Mouse (Mus musculus) midbrain, postnatal 0 days (tissue): Measurements from ENCODE around the gene Ccdc8. TPM values are rescaled to one million over a fixed set of nuclear protein-coding genes. Genes with fewer than 3 reads are reported as not detected.

Source experiments
- ATAC-seq: fragments of 200-750 bp; cut with Nextera tagmentation; 2 replicates; pipeline ENCODE4 v1.8.0; 2017; ENCODE audit warnings: moderate number of reproducible peaks, mild to moderate bottlenecking, moderate TSS enrichment, moderate library complexity; ENCODE audit not compliant: low FRiP score
- DNase-seq: peaks from one replicate; pipeline ENCODE4 v3.0.0-alpha.2; 2015; ENCODE audit warnings: low spot score
- H3K27ac ChIP-seq: fragments of 300-500 bp; sonication (generic); 2 replicates; pipeline ENCODE4 v1.5.1; 2014; ENCODE audit warnings: low read depth, mild to moderate bottlenecking, low read length, mixed read lengths
- H3K27me3 ChIP-seq: fragments of 300-500 bp; sonication (generic); 2 replicates; pipeline ENCODE4 v1.6.1; 2014; ENCODE audit warnings: low read length, control low read depth, mixed read lengths; ENCODE audit not compliant: insufficient read depth
- H3K36me3 ChIP-seq: fragments of 300-500 bp; sonication (generic); 2 replicates; pipeline ENCODE4 v1.6.1; 2014; ENCODE audit warnings: low read length, control low read depth, mixed read lengths; ENCODE audit not compliant: insufficient read depth
- H3K4me1 ChIP-seq: fragments of 300-500 bp; sonication (generic); 2 replicates; pipeline ENCODE4 v1.6.1; 2014; ENCODE audit warnings: mild to moderate bottlenecking, control low read depth, antibody characterized with exemption, low read length, mixed read lengths; ENCODE audit not compliant: insufficient read depth
- H3K4me2 ChIP-seq: fragments of 300-500 bp; sonication (generic); 2 replicates; pipeline ENCODE4 v1.6.1; 2014; ENCODE audit warnings: low read depth, mild to moderate bottlenecking, low read length, mixed read lengths; ENCODE audit not compliant: poor library complexity, severe bottlenecking
- H3K4me3 ChIP-seq: fragments of 300-500 bp; sonication (generic); 2 replicates; pipeline ENCODE4 v1.5.1; 2014; ENCODE audit warnings: low read depth, mild to moderate bottlenecking, low read length, moderate library complexity
- H3K9ac ChIP-seq: fragments of 300-500 bp; sonication (generic); replicated peaks from 2 replicates; pipeline ENCODE4 v1.6.1; 2014; ENCODE audit warnings: mild to moderate bottlenecking, low read length, moderate library complexity, mixed read lengths; ENCODE audit not compliant: poor library complexity, severe bottlenecking
- H3K9me3 ChIP-seq: fragments of 300-500 bp; sonication (generic); 2 replicates; pipeline ENCODE4 v1.6.1; 2016; ENCODE audit warnings: low read length, control low read depth
- CTCF ChIP-seq: IDR thresholded peaks from 2 replicates; pipeline ENCODE4 v1.5.1; 2016; ENCODE audit warnings: antibody characterized with exemption, mild to moderate bottlenecking
- WGBS: fragments of 180-500 bp; shearing (Covaris S2); extraction: QIAGEN DNeasy Blood & Tissue Kit; methylation state at CpG from one replicate; pipeline ENCODE4 v1.1.7; 2014; 5-methylcytosine and 5-hydroxymethylcytosine counted together
- polyA plus RNA-seq: library from polyadenylated mRNA; unstranded; fragments of >200 nt; fragmentation: Nextera tagmentation; extraction: Ambion mirVana; gene quantifications from 2 replicates; pipeline ENCODE4 v1.2.1, GENCODE M21; 2015
- total RNA-seq: library from RNA; depleted of rRNA; stranded (reverse); fragments of >200 nt; gene quantifications from 2 replicates; pipeline ENCODE4 v1.2.3, GENCODE M21; 2014

The Ccdc8 gene
- total and polyA plus RNA-seq, 2 experiments from 2014 or later: 2.0 to 5.5 TPM

DNA sequence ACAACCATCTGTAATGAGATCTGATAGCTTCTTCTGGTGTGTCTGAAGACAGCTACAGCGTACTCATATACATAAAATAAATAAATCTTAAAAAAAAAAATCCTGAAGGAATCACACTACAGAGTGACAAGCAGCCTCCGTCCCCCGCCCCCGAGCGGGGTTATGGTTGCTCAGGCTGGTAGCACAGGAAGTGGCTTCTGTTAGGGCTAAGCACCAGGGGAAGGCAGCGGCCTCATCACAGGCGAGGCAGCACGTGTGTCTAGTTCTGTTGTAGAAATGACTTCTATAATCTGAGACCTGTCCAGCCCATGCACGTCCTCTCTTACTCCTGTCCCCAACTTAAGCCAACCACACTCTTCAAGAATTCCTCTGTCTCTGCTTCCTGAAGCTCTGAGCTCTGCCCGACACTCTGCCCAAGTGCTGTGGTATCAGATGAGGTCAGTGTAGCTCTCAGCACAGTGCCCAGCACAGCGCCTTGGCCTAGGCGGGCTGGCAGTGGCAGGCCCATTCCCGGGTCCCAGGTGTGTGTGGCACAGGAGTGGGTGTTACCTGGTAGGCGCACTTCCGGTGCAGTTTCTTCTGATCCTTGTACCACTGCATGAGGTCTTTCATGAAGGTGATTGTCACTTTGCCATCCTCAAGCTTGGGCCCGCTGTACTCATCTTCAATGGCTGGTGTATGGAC, 17.0 kb downstream of the Ccdc8 start:
- TF ChIP-seq CTCF: no peak
- Histone ChIP-seq H3K4me2 (no peak overlapping the region), H3K27ac (no peak overlapping the region), H3K27me3 (no peaks in the 10 kb centered on the region), H3K9me3 (no peaks in the 10 kb centered on the region), H3K36me3 (peaks cover 85% of the 10 kb centered on the region), H3K9ac (no peak overlapping the region), H3K4me1 (no peaks in the 10 kb centered on the region), H3K4me3 (no peak overlapping the region)
- no peak for DNase-seq
- ATAC-seq: no peak
- 94% methylated on average over 16 of the region's 16 CpGs for WGBS

DNA sequence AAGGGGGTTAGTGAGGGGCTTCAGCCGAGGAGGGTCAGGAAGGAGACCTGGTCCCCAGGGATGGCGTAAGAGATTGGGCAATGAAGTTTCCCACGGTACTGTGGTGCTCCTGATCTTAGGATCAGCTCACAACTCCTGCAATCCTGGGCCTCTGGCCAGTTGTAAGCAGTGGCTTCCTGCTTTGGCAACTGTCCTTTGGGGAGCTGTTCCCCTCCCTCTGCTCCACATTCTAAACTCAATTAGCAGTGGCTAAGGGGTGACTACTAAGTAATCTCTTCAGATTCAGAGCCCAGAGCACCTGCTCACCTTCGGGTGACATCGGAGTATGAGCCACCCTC, 17.5 kb downstream of the Ccdc8 start:
- Histone ChIP-seq H3K9ac (no peak overlapping the region), H3K36me3 (peaks cover 83% of the 10 kb centered on the region), H3K4me2 (no peak overlapping the region), H3K27ac (no peak overlapping the region), H3K4me1 (no peaks in the 10 kb centered on the region), H3K4me3 (no peak overlapping the region), H3K9me3 (no peaks in the 10 kb centered on the region), H3K27me3 (no peaks in the 10 kb centered on the region)
- WGBS: 89% methylated on average over 5 of the region's 5 CpGs
- ATAC-seq (no peak), DNase-seq (no peak)
- no peak for TF ChIP-seq CTCF

DNA sequence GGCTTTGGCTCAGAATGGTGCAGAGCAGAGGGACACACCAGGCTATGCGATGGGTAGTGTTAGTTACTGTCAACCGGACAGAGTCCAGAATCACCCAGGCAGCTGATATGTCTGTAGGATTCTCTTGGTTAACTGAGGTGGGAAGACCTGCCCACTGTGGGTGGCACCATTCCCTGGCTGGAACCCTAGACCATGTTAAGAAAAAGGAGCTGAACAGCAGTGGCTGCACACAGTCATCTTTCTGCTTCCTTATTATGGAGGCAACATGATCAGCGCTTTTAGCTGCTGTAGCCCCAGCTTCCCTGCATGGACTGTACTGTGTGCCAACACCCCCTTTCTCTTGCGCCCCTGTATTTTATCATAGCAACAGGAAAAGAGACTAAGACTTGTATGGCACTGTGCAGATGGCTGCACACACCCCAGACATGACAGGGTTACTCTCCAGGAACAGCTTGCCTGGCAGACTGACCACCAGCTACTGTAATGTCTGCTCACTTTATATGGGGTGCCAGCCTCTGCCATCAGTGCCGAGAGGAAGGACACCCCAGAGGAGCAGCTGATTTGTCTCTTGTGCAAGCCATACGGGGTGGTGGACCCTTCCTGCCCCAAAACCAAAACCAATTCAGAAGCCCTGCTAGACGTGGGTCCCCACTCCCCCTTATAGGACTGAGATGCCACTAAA, 19.5 kb downstream of the Ccdc8 start:
- no peaks in the 10 kb centered on the region for H3K27me3 ChIP-seq
- no peak for TF ChIP-seq CTCF
- no peak overlapping the region for H3K4me3 ChIP-seq
- DNase-seq (no peak), ATAC-seq (no peak)
- H3K4me2 ChIP-seq: no peak overlapping the region
- H3K4me1 ChIP-seq: no peaks in the 10 kb centered on the region
- no peak overlapping the region for H3K27ac ChIP-seq
- H3K36me3 ChIP-seq: peaks cover 74% of the 10 kb centered on the region
- H3K9me3 ChIP-seq: no peaks in the 10 kb centered on the region
- WGBS: 94% methylated on average over 7 of the region's 7 CpGs
- H3K9ac ChIP-seq: no peak overlapping the region

DNA sequence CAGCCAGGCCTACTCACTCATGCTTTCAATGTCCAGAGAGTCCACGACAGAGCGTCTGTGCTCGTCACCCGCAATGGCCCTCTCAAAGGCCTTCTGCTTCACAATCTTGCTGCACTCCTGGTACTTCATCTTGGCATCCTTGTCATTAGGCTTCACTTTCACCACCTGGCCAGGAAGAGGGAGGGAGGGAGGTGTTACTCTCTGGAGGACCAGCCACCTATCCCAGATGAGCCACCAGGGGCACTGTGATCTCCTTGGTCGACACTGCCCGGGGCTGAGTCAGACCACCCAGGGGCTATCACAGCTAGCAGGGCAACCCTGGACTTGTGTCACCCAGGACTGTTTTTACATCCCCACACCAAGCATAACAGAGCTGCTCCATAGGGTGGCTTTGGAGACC, 22.9 kb downstream of the Ccdc8 start:
- Histone ChIP-seq H3K9me3 (no peaks in the 10 kb centered on the region), H3K36me3 (peaks cover 67% of the 10 kb centered on the region), H3K4me3 (no peak overlapping the region), H3K9ac (no peak overlapping the region), H3K4me2 (no peak overlapping the region), H3K27me3 (no peaks in the 10 kb centered on the region), H3K27ac (no peak overlapping the region), H3K4me1 (no peaks in the 10 kb centered on the region)
- ATAC-seq: no peak
- 80% methylated on average over 6 of the region's 6 CpGs for WGBS
- DNase-seq: no peak
- TF ChIP-seq CTCF: peak; percentile 38; the same call in 1 of the 2 replicates

DNA sequence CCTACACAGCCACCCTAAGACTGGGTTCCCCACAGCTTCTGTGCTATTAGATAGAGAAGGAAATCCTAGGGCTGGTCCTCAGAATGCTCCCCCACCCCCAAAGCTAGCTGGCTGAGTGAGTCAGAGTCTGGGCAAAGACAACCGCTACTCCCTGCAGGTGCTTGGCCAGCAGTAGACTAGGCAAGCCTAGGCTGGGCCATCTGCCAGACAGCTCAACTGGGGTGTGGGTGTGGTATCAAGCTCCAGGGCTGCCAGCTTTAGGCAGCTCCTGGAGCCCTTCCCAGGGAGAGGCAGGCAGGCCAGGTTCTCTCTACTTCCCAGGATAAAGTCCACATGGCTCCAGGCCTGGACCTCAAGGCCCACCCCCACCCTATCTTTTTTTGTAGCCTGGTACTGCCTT, 24.5 kb downstream of the Ccdc8 start:
- WGBS: 65% methylated on average over 1 of the region's 1 CpGs
- Histone ChIP-seq H3K9ac (no peak overlapping the region), H3K36me3 (peaks cover 74% of the 10 kb centered on the region), H3K27ac (no peak overlapping the region), H3K27me3 (no peaks in the 10 kb centered on the region), H3K4me3 (no peak overlapping the region), H3K4me2 (no peak overlapping the region), H3K4me1 (no peaks in the 10 kb centered on the region), H3K9me3 (no peaks in the 10 kb centered on the region)
- DNase-seq (peak; percentile 93), ATAC-seq (peak; percentile 36; the same call in 1 of the 2 replicates)
- no peak for TF ChIP-seq CTCF

DNA sequence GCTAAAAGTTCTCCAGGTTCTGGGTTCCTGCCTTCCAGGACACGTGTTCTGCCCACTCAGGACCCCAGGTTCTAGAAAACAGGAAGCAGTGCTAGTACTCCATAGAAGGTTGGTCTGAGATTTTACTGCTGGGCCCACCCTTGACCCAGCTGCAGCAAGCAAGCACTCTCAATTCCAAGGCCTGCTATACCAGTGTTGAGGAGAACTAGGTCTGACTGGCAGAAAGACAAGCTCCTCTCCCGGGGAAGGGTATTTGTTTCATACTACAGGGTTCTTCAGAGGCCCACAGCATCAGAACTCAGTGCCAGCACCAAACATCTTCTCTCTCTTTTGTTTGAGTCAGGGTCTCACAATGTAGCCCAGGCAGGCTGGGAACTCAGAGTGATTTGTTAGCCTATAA, 25.4 kb downstream of the Ccdc8 start:
- Histone ChIP-seq H3K4me3 (no peak overlapping the region), H3K4me1 (no peaks in the 10 kb centered on the region), H3K9me3 (no peaks in the 10 kb centered on the region), H3K27me3 (no peaks in the 10 kb centered on the region), H3K9ac (no peak overlapping the region), H3K4me2 (no peak overlapping the region), H3K27ac (no peak overlapping the region), H3K36me3 (peaks cover 75% of the 10 kb centered on the region)
- no peak for ATAC-seq
- no peak for TF ChIP-seq CTCF
- no peak for DNase-seq
- WGBS: 83% methylated on average over 2 of the region's 2 CpGs
